Mouse (Mus musculus) urinary bladder, adult 2 months (tissue): ENCODE measurements around the gene Phlda3. TPM values are rescaled to one million over a fixed set of nuclear protein-coding genes. Genes with fewer than 3 reads are reported as not detected.

Experiments
- DNase-seq: peaks from one replicate; pipeline ENCODE4 v3.0.0; 2022; ENCODE audit warnings: low spot score
- polyA plus RNA-seq: library from polyadenylated mRNA; depleted of rRNA; stranded (reverse); fragments of >200 nt; gene quantifications from 2 replicates; pipeline ENCODE4 v1.2.3, GENCODE M21; 2012

Gene Phlda3
- polyA plus RNA-seq, 1 experiment, result 138 TPM

DNA sequence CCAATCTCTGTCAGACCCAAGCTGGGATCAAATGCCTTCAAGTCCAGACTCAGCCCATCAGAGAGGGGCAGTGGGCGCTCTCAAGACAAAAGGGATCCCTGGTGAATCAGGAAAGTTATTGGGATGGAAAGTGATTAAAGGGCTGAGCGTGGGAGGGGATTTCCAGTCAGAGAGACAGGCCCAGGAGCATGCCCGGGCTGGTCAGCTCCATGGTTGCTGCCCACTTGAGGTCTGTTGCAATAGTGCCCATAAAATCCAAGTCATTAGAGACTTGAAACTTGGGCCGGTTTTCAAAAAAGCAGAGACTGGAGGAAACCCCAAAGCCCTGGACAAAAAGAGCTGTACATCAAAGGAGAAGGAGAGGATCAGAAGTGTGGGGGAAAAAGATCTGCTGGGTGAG is 6.2 kb upstream of the Phlda3 start:
- no peak for DNase-seq

DNA sequence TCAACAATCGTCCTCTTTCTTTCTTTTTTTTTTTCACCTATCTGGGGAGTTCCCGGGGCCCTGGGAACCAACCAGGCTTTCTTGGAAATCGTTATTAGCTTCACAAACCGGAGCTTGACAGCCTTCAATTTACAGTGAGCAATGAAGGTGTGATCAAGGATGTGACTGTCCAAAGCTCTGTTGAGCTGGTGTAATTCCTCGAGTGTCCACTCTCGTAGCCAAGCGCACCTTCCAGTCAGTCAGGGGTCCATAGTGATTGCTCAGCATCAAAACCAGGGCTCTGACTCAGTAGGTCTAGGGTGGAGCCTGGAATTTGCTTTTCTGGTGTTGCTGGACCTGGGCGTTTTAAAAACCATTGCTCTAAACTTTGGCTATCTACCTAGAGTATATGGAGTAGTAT is 5.7 kb upstream of the Phlda3 start:
- no peak for DNase-seq

- DNase-seq, result no peak
These were observed 4.2 kb upstream of the Phlda3 start for GRCm38 (mm10) chr1:135761728-135762127.

- no peak for DNase-seq
These were observed 2.3 kb upstream of the Phlda3 start for GRCm38 (mm10) chr1:135763503-135764205.

GRCm38 (mm10) chr1:135764206-135764528 is 1.8 kb upstream of the Phlda3 start:
- no peak for DNase-seq

DNA sequence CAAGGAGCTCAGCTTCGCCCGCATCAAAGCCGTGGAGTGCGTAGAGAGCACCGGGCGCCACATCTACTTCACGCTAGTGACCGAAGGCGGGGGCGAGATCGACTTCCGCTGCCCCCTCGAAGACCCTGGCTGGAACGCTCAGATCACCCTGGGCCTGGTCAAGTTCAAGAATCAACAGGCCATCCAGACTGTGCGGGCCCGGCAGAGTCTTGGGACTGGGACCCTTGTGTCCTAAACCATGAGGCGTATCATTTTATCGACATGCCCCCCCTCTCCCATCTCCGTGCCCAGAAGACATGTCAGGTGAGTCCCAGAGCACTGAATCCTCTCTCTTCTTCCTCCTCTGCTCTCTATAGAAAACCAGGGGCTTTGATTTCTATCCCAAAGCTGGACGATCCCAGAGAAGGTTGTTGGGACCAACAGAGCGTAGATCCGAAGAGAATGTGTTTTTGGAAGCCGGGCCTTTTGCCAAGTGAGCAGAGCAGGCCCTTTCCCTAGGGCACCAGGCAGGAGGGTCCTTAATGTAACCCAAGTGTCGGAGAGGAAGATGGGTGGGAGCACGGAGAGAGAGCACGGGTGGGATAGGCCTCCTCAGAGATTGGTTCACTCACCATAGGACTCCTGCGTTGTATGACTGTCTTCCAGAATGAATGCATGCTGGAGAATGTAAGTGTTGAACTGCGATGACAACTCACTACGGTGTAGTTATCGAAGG is 830 bp downstream of the Phlda3 start:
- DNase-seq, result no peak

DNA sequence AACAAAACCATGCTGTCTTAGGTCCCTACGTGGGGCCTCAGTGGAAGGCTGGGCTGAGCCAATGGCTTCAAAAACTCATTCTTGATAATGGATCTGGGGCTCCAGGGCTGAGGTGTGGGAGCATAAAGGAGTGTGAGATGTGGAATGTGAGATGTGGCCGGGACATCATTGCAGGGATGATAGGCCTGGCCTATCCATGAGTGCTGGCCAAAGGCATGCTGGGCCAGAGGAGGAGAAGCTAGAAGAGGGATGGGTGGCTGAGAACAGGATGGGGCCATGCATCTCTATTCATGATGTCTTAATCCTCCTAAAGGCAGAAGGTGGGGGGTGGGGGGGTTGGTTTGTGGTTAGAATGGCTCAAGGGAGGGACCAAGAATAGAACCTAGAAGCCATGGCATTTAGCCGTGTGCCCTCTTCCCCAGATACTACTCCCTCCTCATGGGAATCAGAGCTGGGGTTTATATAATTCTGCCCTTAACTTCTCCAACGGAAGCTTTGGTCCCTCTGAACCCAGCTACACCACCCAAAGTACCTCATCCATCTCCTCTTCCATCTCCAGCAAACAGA is 1.5 kb downstream of the Phlda3 start:
- DNase-seq, result no peak

- no peak for DNase-seq
These were observed 2.5 kb downstream of the Phlda3 start for GRCm38 (mm10) chr1:135768400-135768799.

DNA sequence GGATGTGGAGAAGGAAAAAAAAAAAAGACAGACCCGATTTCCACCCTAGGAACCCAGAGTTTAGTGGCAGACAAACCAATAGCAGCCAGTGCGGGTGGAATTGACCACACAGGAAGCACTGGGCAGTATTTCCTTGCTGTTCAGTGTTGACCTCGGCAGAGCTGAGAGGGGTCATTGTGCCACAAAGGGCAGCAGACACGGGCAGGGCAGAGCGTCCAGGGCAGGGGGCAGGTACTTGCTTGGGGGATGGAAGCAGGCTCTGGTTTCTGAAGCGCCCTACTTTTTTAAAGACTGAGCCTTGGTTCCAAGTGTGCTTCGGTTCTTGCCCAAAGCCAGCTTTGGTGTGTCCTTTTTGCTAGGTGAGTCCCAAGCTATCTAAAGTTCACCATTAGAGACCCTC is 4.3 kb downstream of the Phlda3 start:
- DNase-seq, result no peak

GRCm38 (mm10) chr1:135770896-135771572 is 5.1 kb downstream of the Phlda3 start:
- DNase-seq, result no peak

GRCm38 (mm10) chr1:135771573-135771970 is 5.7 kb downstream of the Phlda3 start:
- DNase-seq, result no peak

- DNase-seq, result no peak
These were observed 10.7 kb downstream of the Phlda3 start for GRCm38 (mm10) chr1:135776596-135776995.

DNA sequence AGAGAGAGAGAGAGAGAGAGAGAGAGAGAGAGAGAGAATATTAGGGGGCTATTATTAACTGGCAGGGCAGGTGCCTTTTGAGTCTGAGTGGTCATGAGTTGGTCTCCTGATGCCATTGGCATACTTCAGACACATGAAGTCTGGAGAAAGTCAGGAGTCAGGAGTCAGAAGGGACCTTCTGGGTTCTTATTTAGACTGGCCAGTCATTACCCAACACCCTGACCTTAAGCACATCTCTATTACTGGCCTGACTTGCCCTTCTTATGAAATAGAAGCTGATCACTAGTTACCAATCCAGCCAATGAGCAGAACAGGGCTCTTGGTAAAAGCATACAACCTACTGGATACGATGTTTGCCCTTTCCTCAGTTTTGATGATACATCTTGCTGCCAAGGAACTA is 11.1 kb downstream of the Phlda3 start:
- DNase-seq, result no peak

DNA sequence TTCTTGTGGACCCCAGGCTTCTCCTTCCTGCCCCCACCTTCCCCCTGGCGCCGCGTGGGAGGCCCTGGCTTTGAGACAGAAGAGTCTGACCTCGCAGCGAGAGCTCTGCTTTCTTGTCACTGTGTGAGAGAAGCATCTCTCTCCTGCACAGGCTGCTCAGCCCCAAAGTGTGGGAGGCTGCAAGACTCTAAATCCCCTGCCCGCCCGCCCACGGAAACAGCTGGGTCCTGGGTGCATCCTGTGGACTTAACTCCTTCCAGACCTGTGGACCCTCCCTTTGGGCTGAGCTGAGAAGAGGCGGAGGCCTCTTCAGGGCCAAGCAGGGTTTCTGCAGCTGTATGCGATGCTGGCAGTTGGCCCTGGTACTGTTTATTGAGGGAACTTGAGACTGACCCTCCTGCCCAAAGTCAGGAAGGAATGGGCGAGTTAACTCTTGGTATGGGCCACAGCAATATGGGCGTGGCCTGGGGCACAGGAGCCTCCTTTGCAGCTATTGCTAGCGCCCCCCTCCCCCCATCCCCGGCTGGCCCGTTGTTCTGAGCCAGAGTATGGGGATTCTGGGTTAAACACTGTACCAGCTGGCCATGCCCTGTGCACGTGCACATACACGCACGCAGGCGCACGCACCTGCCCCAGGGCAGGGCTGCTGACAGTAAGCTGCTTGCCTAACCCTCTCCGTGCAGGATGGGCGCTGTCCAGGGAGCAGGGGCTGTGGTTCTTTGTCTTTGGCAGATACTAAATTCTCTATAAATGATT is 13.0 kb downstream of the Phlda3 start, which contains the start of gene Tnni1:
Tnni1 (plus strand) TSS at position 655 of the 756 bp plus-strand sequence.
- no peak for DNase-seq

- no peak for DNase-seq
These were observed 14.7 kb downstream of the Phlda3 start for GRCm38 (mm10) chr1:135780649-135781048.

DNA sequence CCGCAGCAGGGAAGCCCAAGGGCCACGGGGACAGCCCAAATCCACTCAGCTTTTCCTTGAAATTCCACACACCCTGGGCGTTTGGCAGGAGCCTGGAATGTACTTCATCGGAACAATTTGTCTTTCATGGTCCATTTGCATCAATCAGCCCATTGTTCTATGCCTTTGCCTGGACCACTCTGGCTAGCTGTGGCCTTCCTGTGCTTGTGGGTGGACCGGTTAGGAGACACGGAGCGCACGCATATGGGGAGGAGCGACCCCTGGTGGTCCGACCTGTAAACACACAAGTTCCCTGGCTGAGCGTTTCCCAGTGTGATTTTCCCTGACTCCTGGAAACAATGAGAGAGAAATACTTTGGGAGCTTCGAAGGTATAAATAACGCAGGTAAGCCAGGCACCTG is 15.3 kb downstream of the Phlda3 start:
- peak; percentile 59 for DNase-seq

DNA sequence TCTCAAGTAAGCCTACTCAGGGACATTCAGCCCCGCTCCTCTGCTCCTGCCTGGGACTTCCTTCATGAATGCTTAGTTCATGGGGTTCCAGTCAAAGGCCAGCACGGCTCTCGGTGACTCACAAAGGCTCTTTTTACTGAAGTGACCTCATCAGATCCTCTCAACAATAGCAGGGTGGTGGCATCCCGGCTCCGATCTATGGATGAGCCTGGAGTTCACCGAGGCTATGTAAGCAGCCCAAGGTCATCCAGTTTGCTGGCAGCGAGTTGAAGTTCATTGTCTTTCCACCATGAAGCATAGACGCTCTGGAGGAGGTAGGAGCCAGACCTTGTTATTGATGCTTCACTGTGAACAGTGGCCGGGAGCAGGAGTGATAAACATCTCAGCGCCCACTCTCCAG is 16.9 kb downstream of the Phlda3 start:
- no peak for DNase-seq

GRCm38 (mm10) chr1:135787799-135788198 is 21.9 kb downstream of the Phlda3 start:
- DNase-seq, result no peak

DNA sequence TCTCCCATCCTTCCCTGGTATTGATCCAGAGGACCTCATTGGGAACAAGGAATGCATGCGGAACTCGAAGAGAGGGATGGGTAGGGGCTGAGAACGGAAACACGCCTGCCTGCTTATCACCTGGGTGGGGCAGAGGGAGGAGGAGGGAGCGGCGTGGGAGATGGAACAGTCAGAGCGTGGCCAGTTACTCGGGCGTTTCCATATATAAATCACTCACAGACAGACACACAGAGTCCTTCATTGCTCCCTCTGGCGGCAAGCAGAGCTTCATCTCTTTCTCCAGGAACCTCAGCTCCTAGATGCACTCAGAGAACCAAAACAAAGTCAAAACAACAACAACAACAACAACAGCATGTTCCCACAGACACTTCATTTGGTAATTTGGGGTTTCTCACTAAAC is 22.8 kb downstream of the Phlda3 start:
- no peak for DNase-seq

GRCm38 (mm10) chr1:135789815-135790214 is 23.9 kb downstream of the Phlda3 start:
- peak; percentile 61 for DNase-seq

GRCm38 (mm10) chr1:135792143-135792939 is 26.4 kb downstream of the Phlda3 start:
- no peak for DNase-seq
